Mouse (Mus musculus) lung, adult 2 months (tissue): ENCODE measurements around the gene Mthfd1l.

Source experiments
- CTCF ChIP-seq: fragments of 200-500 bp; IDR thresholded peaks from 2 replicates; pipeline ENCODE4 v1.5.1; 2011; ENCODE audit warnings: mild to moderate bottlenecking, low read length, control low read depth; ENCODE audit not compliant: insufficient read depth
- POLR2A ChIP-seq: fragments of 200-500 bp; IDR thresholded peaks from 2 replicates; pipeline ENCODE4 v1.6.1; 2011; ENCODE audit warnings: low read depth, mild to moderate bottlenecking, control low read depth, low read length, borderline replicate concordance; ENCODE audit errors: extremely low read depth

DNA sequence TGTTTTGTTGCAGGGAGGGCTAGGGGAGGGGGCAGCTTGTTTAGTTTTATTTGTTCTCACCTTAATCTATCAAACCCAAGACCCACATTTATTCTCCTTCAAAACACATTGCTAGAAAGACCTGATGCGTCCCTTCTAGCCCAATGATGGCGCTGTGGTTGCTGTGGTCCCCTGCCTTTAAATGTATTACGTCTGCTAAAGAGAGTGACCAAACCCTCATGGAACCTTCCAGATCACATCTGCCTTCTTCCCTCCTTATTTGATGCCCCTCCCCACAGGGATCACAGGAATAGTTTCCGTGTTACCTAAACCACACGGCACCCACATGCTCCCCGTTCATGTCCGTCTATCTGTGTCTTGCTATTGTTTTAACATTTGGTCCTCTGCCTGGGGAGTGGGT is 32.3 kb downstream of the Mthfd1l start:
- no peak for TF ChIP-seq POLR2A
- TF ChIP-seq CTCF = no peak
